Mouse (Mus musculus): Measurements from ENCODE around the gene Tmem266. TPM values are rescaled to one million over a fixed set of nuclear protein-coding genes. Genes with fewer than 3 reads are reported as not detected.

The Tmem266 gene
- total RNA-seq (2014; rRNA removed), result 7.1 and 15.3 TPM in 2 replicates
- polyA plus RNA-seq (2015; fragmentation: Nextera tagmentation; extraction: Ambion mirVana), result 5.6 and 5.9 TPM in 2 replicates

- TF ChIP-seq CTCF (IDR thresholded peaks at IDR 0.05; ENCODE audit: low read depth), result no peak
- WGBS, result under 1% methylated on average over 67 of the region's 82 CpGs
- Histone ChIP-seq H3K4me1 (ENCODE audit: insufficient read depth, low read length) (peaks cover 4% of the 10 kb centered on the region; the same call in 1 of the 2 replicates), H3K36me3 (ENCODE audit: insufficient read depth, low read length) (no peaks in the 10 kb centered on the region), H3K27ac (peak within 1 kb of the TSS; percentile 78), H3K4me3 (ENCODE audit: low read length) (peak within 1 kb of the TSS; percentile 75), H3K9ac (replicated peaks; ENCODE audit: low read length) (peak within 1 kb of the TSS; percentile 70), H3K27me3 (ENCODE audit: insufficient read depth, low read length) (no peaks in the 10 kb centered on the region), H3K9me3 (ENCODE audit: low read length) (no peaks in the 10 kb centered on the region), H3K4me2 (ENCODE audit: low read depth, low read length) (peak within 1 kb of the TSS; percentile 65)
- DNase-seq (ENCODE audit: low spot score) (peak; percentile 94), ATAC-seq (peak; percentile 91)
Observed at GRCm38 (mm10) chr9:55326515-55327233, at the start of gene Tmem266, which contains the start of gene Nrg4. Tmem266 (plus strand) TSS chr9:55326913. Nrg4 (minus strand) TSS chr9:55326844.

DNA sequence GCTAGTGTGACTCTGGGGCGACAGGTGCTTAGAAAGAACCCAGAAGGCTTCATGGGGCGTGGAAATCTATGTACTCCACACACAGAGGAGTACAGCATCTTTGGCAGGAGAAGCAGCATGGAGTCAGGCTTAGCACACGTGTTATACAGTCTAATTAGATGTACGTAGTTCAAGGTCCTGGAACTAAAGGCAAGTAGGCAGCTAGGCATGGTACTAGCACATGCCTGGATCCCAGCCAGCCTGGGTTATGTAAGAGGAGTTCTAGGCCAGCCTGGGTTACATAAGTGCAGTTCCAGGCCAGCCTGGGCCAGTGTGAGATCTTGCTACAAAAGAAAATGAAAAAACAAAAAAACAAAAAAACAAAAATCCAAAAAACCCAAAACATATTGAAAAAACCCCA is 49.2 kb upstream of the Tmem266 start:
- Histone ChIP-seq H3K4me1 (ENCODE audit: insufficient read depth, low read length) (no peaks in the 10 kb centered on the region), H3K9ac (replicated peaks; ENCODE audit: low read length) (no peak overlapping the region), H3K36me3 (ENCODE audit: insufficient read depth, low read length) (no peaks in the 10 kb centered on the region), H3K27ac (no peak overlapping the region), H3K4me2 (ENCODE audit: low read depth, low read length) (no peak overlapping the region), H3K9me3 (ENCODE audit: low read length) (no peaks in the 10 kb centered on the region), H3K4me3 (ENCODE audit: low read length) (no peak overlapping the region), H3K27me3 (ENCODE audit: insufficient read depth, low read length) (no peaks in the 10 kb centered on the region)
- no peak for DNase-seq (ENCODE audit: low spot score)
- no peak for TF ChIP-seq CTCF (IDR thresholded peaks at IDR 0.05; ENCODE audit: low read depth)
- 72% methylated on average over 4 of the region's 4 CpGs for WGBS
- no peak for ATAC-seq

DNA sequence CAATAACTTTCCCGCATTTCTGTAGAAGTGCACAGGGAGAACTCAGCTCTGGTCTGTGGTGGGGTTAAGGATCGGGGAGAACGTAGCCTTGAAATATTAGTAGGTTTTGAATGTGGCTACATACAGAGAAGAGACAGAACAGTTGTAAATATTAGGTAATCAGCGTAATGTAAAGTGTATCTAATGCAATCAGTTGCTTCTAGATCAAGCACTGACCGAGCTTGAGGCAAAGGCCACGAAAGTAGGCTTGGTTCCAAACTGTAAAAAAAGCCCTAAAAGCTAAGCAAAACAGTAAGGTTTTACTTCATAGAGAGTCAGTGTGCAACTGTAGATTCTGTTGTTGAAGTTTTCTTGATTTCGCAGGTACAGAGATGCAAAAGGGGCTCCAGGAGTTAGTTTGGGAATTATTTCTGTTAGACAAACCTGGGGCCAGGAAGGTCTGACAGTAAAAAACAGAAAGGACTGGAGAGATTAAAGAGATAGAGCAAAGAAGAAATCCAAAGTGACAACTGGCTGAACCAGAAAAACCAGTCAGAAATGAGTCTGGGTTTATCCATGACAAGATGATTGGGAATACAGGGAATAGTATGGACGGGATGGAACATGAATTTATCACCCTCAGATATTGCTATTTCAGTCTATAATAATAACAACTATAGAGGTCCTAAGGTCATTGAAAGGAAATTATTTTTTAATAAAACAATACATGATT is 47.4 kb upstream of the Tmem266 start:
- H3K4me2 ChIP-seq (ENCODE audit: low read depth, low read length), result no peak overlapping the region
- H3K4me3 ChIP-seq (ENCODE audit: low read length), result no peak overlapping the region
- H3K4me1 ChIP-seq (ENCODE audit: insufficient read depth, low read length), result no peaks in the 10 kb centered on the region
- H3K27me3 ChIP-seq (ENCODE audit: insufficient read depth, low read length), result no peaks in the 10 kb centered on the region
- DNase-seq (ENCODE audit: low spot score), result no peak
- 89% methylated on average over 8 of the region's 8 CpGs for WGBS
- no peak for TF ChIP-seq CTCF (IDR thresholded peaks at IDR 0.05; ENCODE audit: low read depth)
- no peak overlapping the region for H3K27ac ChIP-seq
- H3K9me3 ChIP-seq (ENCODE audit: low read length), result no peaks in the 10 kb centered on the region
- H3K36me3 ChIP-seq (ENCODE audit: insufficient read depth, low read length), result no peaks in the 10 kb centered on the region
- ATAC-seq, result no peak
- no peak overlapping the region for H3K9ac ChIP-seq (replicated peaks; ENCODE audit: low read length)

GRCm38 (mm10) chr9:55283516-55283915 is 43.2 kb upstream of the Tmem266 start:
- DNase-seq (ENCODE audit: low spot score), result no peak
- Histone ChIP-seq H3K4me2 (ENCODE audit: low read depth, low read length) (no peak overlapping the region), H3K27me3 (ENCODE audit: insufficient read depth, low read length) (no peaks in the 10 kb centered on the region), H3K4me3 (ENCODE audit: low read length) (no peak overlapping the region), H3K9ac (replicated peaks; ENCODE audit: low read length) (no peak overlapping the region), H3K4me1 (ENCODE audit: insufficient read depth, low read length) (no peaks in the 10 kb centered on the region), H3K36me3 (ENCODE audit: insufficient read depth, low read length) (no peaks in the 10 kb centered on the region), H3K9me3 (ENCODE audit: low read length) (no peaks in the 10 kb centered on the region), H3K27ac (no peak overlapping the region)
- ATAC-seq, result no peak
- 12% methylated on average over 14 of the region's 14 CpGs for WGBS
- TF ChIP-seq CTCF (IDR thresholded peaks at IDR 0.05; ENCODE audit: low read depth), result no peak

DNA sequence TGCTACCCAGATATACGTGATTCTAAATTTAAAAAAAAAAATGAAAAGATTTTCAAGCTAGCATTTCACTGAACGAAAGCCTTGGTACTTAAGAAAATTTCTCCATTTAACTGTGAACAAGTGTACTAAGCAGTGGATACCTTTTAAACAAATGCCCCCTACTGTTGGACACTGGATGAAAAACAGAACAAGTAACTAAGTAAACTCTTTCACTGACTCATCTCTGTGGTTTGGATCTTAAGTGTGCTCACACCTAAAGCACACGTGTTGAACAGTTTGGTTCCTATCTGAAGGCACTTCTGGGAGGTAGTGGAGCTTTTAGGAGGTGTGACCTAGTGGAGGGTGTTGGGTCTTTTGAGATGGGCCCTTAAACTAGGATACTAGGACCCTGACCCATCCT is 41.5 kb upstream of the Tmem266 start:
- Histone ChIP-seq H3K9ac (replicated peaks; ENCODE audit: low read length) (no peak overlapping the region), H3K9me3 (ENCODE audit: low read length) (no peaks in the 10 kb centered on the region), H3K4me3 (ENCODE audit: low read length) (no peak overlapping the region), H3K27me3 (ENCODE audit: insufficient read depth, low read length) (no peaks in the 10 kb centered on the region), H3K4me2 (ENCODE audit: low read depth, low read length) (no peak overlapping the region), H3K27ac (no peak overlapping the region), H3K36me3 (ENCODE audit: insufficient read depth, low read length) (no peaks in the 10 kb centered on the region), H3K4me1 (ENCODE audit: insufficient read depth, low read length) (no peaks in the 10 kb centered on the region)
- WGBS, result 84% methylated on average over 3 of the region's 3 CpGs
- TF ChIP-seq CTCF (IDR thresholded peaks at IDR 0.05; ENCODE audit: low read depth), result no peak
- no peak for DNase-seq (ENCODE audit: low spot score)
- ATAC-seq, result no peak

GRCm38 (mm10) chr9:55289475-55290198 is 37.1 kb upstream of the Tmem266 start:
- H3K9me3 ChIP-seq (ENCODE audit: low read length), result no peaks in the 10 kb centered on the region
- H3K4me2 ChIP-seq (ENCODE audit: low read depth, low read length), result no peak overlapping the region
- H3K9ac ChIP-seq (replicated peaks; ENCODE audit: low read length), result no peak overlapping the region
- DNase-seq (ENCODE audit: low spot score) (no peak), ATAC-seq (no peak)
- H3K36me3 ChIP-seq (ENCODE audit: insufficient read depth, low read length), result no peaks in the 10 kb centered on the region
- H3K27ac ChIP-seq, result no peak overlapping the region
- no peak overlapping the region for H3K4me3 ChIP-seq (ENCODE audit: low read length)
- TF ChIP-seq CTCF (IDR thresholded peaks at IDR 0.05; ENCODE audit: low read depth), result no peak
- H3K4me1 ChIP-seq (ENCODE audit: insufficient read depth, low read length), result no peaks in the 10 kb centered on the region
- 73% methylated on average over 3 of the region's 3 CpGs for WGBS
- no peaks in the 10 kb centered on the region for H3K27me3 ChIP-seq (ENCODE audit: insufficient read depth, low read length)
